9 mouse cellular contexts compared by ENCODE assay signal in the genomic region with DNA sequence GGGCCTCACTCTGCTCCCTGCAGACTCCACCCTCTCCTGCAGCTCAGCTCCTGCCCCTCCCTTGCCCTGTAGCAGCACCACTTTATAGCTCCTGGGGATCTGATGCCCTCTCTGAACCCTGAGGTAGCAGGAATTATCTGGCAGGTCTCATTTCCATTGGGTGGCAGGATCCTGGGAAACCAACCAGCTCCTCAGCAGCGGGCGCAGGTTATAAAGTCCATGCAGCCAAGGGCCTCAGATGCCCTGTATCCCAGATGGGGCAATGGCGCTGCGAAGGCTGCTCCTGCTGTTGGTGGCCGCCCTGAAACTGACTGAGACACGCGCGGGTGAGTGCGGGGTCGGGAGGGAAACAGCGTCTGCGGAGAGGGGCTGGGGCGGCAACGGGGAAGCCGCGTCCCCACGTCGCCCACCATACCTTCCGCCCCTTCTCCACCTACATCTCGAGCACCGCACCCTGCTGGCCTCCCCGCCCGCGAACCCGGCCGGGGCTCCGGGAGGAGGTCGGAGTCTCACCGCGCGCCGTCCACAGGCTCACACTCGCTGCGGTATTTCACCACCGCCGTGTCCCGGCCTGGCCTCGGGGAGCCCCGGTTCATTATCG. TPM values are rescaled to one million over a fixed set of nuclear protein-coding genes. Genes with fewer than 3 reads are reported as not detected.
DNase-seq lines count a peak whose midpoint lies in the region; ATAC-seq and TF ChIP-seq lines count a peak whose summit lies in the region.
"Had no signal": no experiment of that assay in that cellular context is flagged by ENCODE, and none has a peak within 500 bp of the region (broad histone marks: within the 10 kb centered on the region; RNA-seq: fewer than 3 reads in every experiment).

A gene (plus strand): TSS at position 172 of the 601 bp plus-strand sequence.

- peak within 1 kb of the TSS; percentile 45 to 47 for H3K4me3 ChIP-seq in heart, embryonic 14.5 days (ENCODE audit: control insufficient read depth in 1 of 2, insufficient read depth in 1 of 2, low read depth in 1 of 2, low read length in 2 of 2)
- peak within 1 kb of the TSS; percentile 51 for H3K4me3 ChIP-seq in brown adipose tissue, adult 24 weeks (ENCODE audit: insufficient read depth, low read depth, low read length)
- H3K4me3 ChIP-seq in liver, postnatal 0 days (ENCODE audit: low read depth, low read length) = peak within 1 kb of the TSS; percentile 49

- peak within 1 kb of the TSS; percentile 83 for H3K4me2 ChIP-seq in heart, embryonic 14.5 days (ENCODE audit: low read length)
- peak within 1 kb of the TSS; percentile 70 for H3K4me2 ChIP-seq in liver, postnatal 0 days (ENCODE audit: low read depth, low read length)

- TF ChIP-seq CTCF in liver, postnatal 0 days (IDR thresholded peaks at IDR 0.05; ENCODE audit: low read depth) = no peak

- H3K36me3 ChIP-seq in heart, embryonic 14.5 days (ENCODE audit: control insufficient read depth, insufficient read depth, low read length) = no peaks in the 10 kb centered on the region
- H3K36me3 ChIP-seq in liver, postnatal 0 days (replicated peaks; ENCODE audit: insufficient read depth, low read length) = no peaks in the 10 kb centered on the region

- peak within 1 kb of the TSS; percentile 38; the same call in 1 of the 2 replicates for H3K9ac ChIP-seq in heart, embryonic 14.5 days (ENCODE audit: low read length)
- peak within 1 kb of the TSS; percentile 6; the same call in 1 of the 2 replicates for H3K9ac ChIP-seq in liver, postnatal 0 days (replicated peaks)

- ATAC-seq in heart, embryonic 14.5 days (ENCODE audit: insufficient number of reproducible peaks, insufficient read depth, low FRiP score, low read depth) = no peak
- ATAC-seq in inflammation-experienced regulatory T-cells, adult 6 months = peak; percentile 52
- peak; percentile 66 for ATAC-seq in liver, postnatal 0 days

- DNase-seq in heart, postnatal 4 days = no peak
- peak; percentile 24 for DNase-seq in liver, postnatal 0 days
- peak; percentile 74 for DNase-seq in thymus, postnatal 25 days
- DNase-seq in Muller cell, postnatal 12 days (ENCODE audit: inconsistent ontology term) = no peak
- no peak for DNase-seq in urinary bladder, postnatal 10 days (ENCODE audit: low spot score)

- no peaks in the 10 kb centered on the region for H3K9me3 ChIP-seq in heart, embryonic 14.5 days (ENCODE audit: control insufficient read depth, low read length)
- H3K9me3 ChIP-seq in liver, postnatal 0 days (ENCODE audit: low read length) = no peaks in the 10 kb centered on the region

- H3K27ac ChIP-seq in heart, embryonic 14.5 days (replicated peaks in 1 of 2; ENCODE audit: control insufficient read depth in 1 of 2, insufficient read depth in 1 of 2, low read depth in 2 of 2, low read length in 2 of 2) = no peak within 1 kb of the TSS
- H3K27ac ChIP-seq in brown adipose tissue, adult 24 weeks (replicated peaks; ENCODE audit: low read depth, low read length) = no peak within 1 kb of the TSS
- no peak within 1 kb of the TSS for H3K27ac ChIP-seq in liver, postnatal 0 days (ENCODE audit: low read depth)

- peaks cover 7 to 10% of the 10 kb centered on the region in 2 experiments; a peak in 3 of 4 replicates for H3K4me1 ChIP-seq in heart, embryonic 14.5 days (ENCODE audit: control insufficient read depth in 2 of 2, insufficient read depth in 2 of 2, low read length in 2 of 2)
- no peaks in the 10 kb centered on the region for H3K4me1 ChIP-seq in brown adipose tissue, adult 24 weeks (ENCODE audit: control insufficient read depth, insufficient read depth, insufficient read length, low read length)
- no peaks in the 10 kb centered on the region for H3K4me1 ChIP-seq in liver, postnatal 0 days (ENCODE audit: insufficient read depth)

- 3% methylated on average over 40 of the region's 40 CpGs for WGBS in heart, embryonic 14.5 days
- WGBS in liver, postnatal 0 days (ENCODE audit: insufficient replicate concordance) = 3% methylated on average over 38 of the region's 40 CpGs

- H3K27me3 ChIP-seq in heart, embryonic 14.5 days (ENCODE audit: control insufficient read depth, insufficient read depth, low read length) = peaks cover 40% of the 10 kb centered on the region
- H3K27me3 ChIP-seq in liver, postnatal 0 days (ENCODE audit: insufficient read depth, low read length) = peaks cover 21% of the 10 kb centered on the region

- no peak for TF ChIP-seq EP300 in liver, postnatal 0 days (IDR thresholded peaks at IDR 0.05; ENCODE audit: low read depth)

RNA-seq across cellular contexts. Expression of the gene that starts here (rescaled TPM):
- polyA plus RNA-seq in heart, embryonic 14.5 days (2014; fragmentation: Nextera tagmentation; extraction: Ambion mirVana) = 1.4 and 1.6 TPM in 2 replicates
- under 1 TPM; 0.64 to 0.77 TPM for total RNA-seq in heart, postnatal 4 days (2021)
- polyA plus RNA-seq in brown adipose tissue, adult 24 weeks (2012; ENCODE audit: insufficient read depth, insufficient read length, missing spikeins) = not detected in 2 replicates
- 10 to 100 TPM in 2 of 3 experiments, 1 to 10 TPM in 1; 4.6 to 25.2 (median 21.9) TPM for polyA plus RNA-seq in inflammation-experienced regulatory T-cells, adult 6 months (2017; shearing (Covaris generic))
- polyA plus RNA-seq in liver, postnatal 0 days (2015; fragmentation: Nextera tagmentation; extraction: Ambion mirVana) = 4.9 and 5.3 TPM in 2 replicates
- total RNA-seq: neutrophil, adult 5-6 weeks had no signal

Comparison
In these comparisons a context has a peak if more than half of its experiments do, and no peak if none do; other contexts are left out.
1. DNase-seq: peak in liver, postnatal 0 days (single experiment) and thymus, postnatal 25 days (single experiment); none in heart, postnatal 4 days (single experiment), Muller cell, postnatal 12 days (single experiment) and urinary bladder, postnatal 10 days (single experiment).
2. Peak in every context shown above with its lines, with median percentiles within 50 percentile points of each other: H3K4me3 ChIP-seq.